Mouse (Mus musculus) CH12.LX (cell line): ENCODE data around the gene Sstr2.

Experiments
- CTCF ChIP-seq, 2 experiments: IDR thresholded peaks in 1 of 2; conservative IDR thresholded peaks in 1 of 2; 2 replicates each; pipeline ENCODE4 v1.5.1; 2011 to 2012; ENCODE audit warnings: low read depth in 2 of 2, low read length in 2 of 2, improper control_type of control experiment in 1 of 2, inconsistent platforms in 1 of 2, mild to moderate bottlenecking in 1 of 2, moderate library complexity in 1 of 2
- TCF12 ChIP-seq: IDR thresholded peaks from 2 replicates; pipeline ENCODE4 v1.6.1; 2014; ENCODE audit warnings: low read depth, mild to moderate bottlenecking, inconsistent platforms, low read length, improper control_type of control experiment
- UBTF ChIP-seq: IDR thresholded peaks from 2 replicates; pipeline ENCODE4 v1.6.1; 2012; ENCODE audit warnings: low read depth, mild to moderate bottlenecking, inconsistent platforms, low read length, improper control_type of control experiment, moderate library complexity

DNA sequence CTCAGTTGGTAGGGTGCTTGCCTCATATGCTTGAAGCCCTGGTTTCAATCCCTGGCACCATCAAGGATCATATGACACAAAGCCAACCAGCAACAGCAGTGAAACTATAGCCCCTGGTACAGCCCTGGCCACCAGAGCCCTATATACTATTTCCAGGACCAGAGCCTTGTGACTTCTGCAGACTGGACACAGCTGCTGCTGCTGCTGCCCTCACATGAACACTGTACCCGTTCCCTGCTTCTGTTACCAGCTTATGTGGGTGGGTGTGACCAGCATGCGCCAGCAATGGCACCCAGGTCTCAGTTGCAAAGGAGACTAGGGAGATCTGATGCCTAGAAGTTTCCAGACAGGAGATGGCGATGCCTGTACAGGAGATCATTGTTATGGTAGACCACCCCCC, 21.5 kb upstream of the Sstr2 start:
- TF ChIP-seq CTCF (conservative IDR thresholded peaks at IDR 0.05 in 1 of 2, IDR thresholded peaks at IDR 0.05 in 1 of 2; ENCODE audit: low read depth in 2 of 2, low read length in 2 of 2) (no peak), TCF12 (no peak), UBTF (no peak)
